Mouse (Mus musculus): Measurements from ENCODE around the gene Fam83g. TPM values are rescaled to one million over a fixed set of nuclear protein-coding genes. Genes with fewer than 3 reads are reported as not detected.

Fam83g gene
- total RNA-seq, 2 experiments from 2014 or later: not detected

Other genes starting within 250 kb of the Fam83g start
- not detected in 2 replicates for gene Rnf112, start 230.0 kb upstream of the Fam83g start, total RNA-seq (2014; fragmentation: Nextera tagmentation)
- gene Rnf112, start 230.0 kb upstream of the Fam83g start, total RNA-seq (2017): not detected in 2 replicates
- not detected in 2 replicates for gene Mfap4, start 198.7 kb upstream of the Fam83g start, total RNA-seq (2014; fragmentation: Nextera tagmentation)
- gene Mfap4, start 198.7 kb upstream of the Fam83g start, total RNA-seq (2017): not detected in 2 replicates
- gene Mapk7, start 189.7 kb upstream of the Fam83g start, total RNA-seq (2014; fragmentation: Nextera tagmentation): 9.2 and 12.9 TPM in 2 replicates
- 5.9 and 13.1 TPM in 2 replicates for gene Mapk7, start 189.7 kb upstream of the Fam83g start, total RNA-seq (2017)
- gene B9d1, start 178.9 kb upstream of the Fam83g start, total RNA-seq (2014; fragmentation: Nextera tagmentation): 1.6 TPM in 1 of 2 replicates, not detected in the other
- gene B9d1, start 178.9 kb upstream of the Fam83g start, total RNA-seq (2017): not detected in 2 replicates
- not detected in 2 replicates for gene Epn2, start 104.4 kb upstream of the Fam83g start, total RNA-seq (2014; fragmentation: Nextera tagmentation)
- gene Epn2, start 104.4 kb upstream of the Fam83g start, total RNA-seq (2017): not detected in 2 replicates
- gene Grap, start 30.8 kb upstream of the Fam83g start, total RNA-seq (2014; fragmentation: Nextera tagmentation): 2.0 TPM in 1 of 2 replicates, not detected in the other
- gene Grap, start 30.8 kb upstream of the Fam83g start, total RNA-seq (2017): 0.30 and 0.31 TPM in 2 replicates
- gene Slc5a10, start 36.7 kb downstream of the Fam83g start, total RNA-seq (2014; fragmentation: Nextera tagmentation): not detected in 2 replicates
- not detected in 2 replicates for gene Slc5a10, start 36.7 kb downstream of the Fam83g start, total RNA-seq (2017)
- gene Prpsap2, start 78.0 kb downstream of the Fam83g start, total RNA-seq (2014; fragmentation: Nextera tagmentation): 33.3 and 48.5 TPM in 2 replicates
- 37.7 and 39.7 TPM in 2 replicates for gene Prpsap2, start 78.0 kb downstream of the Fam83g start, total RNA-seq (2017)
- 13.0 and 20.0 TPM in 2 replicates for gene Ulk2, start 171.0 kb downstream of the Fam83g start, total RNA-seq (2014; fragmentation: Nextera tagmentation)
- 7.8 and 21.0 TPM in 2 replicates for gene Ulk2, start 171.0 kb downstream of the Fam83g start, total RNA-seq (2017)
- gene Akap10, start 246.2 kb downstream of the Fam83g start, total RNA-seq (2014; fragmentation: Nextera tagmentation): 36.8 and 52.6 TPM in 2 replicates
- gene Akap10, start 246.2 kb downstream of the Fam83g start, total RNA-seq (2017): 37.5 and 42.1 TPM in 2 replicates